Mouse (Mus musculus) cortical plate, adult 2 months (tissue): ENCODE measurements around the gene Prph.

Experiments used
- CTCF ChIP-seq: fragments of 200-500 bp; IDR thresholded peaks from 2 replicates; pipeline ENCODE4 v1.5.1; 2011; ENCODE audit warnings: mild to moderate bottlenecking, control low read depth, low read length; ENCODE audit not compliant: insufficient read depth; ENCODE audit errors: extremely low read depth
- POLR2A ChIP-seq: fragments of 200-500 bp; IDR thresholded peaks from 2 replicates; pipeline ENCODE4 v1.6.1; 2011; ENCODE audit warnings: mild to moderate bottlenecking, low read length, control low read depth; ENCODE audit not compliant: insufficient read depth; ENCODE audit errors: extremely low read depth

DNA sequence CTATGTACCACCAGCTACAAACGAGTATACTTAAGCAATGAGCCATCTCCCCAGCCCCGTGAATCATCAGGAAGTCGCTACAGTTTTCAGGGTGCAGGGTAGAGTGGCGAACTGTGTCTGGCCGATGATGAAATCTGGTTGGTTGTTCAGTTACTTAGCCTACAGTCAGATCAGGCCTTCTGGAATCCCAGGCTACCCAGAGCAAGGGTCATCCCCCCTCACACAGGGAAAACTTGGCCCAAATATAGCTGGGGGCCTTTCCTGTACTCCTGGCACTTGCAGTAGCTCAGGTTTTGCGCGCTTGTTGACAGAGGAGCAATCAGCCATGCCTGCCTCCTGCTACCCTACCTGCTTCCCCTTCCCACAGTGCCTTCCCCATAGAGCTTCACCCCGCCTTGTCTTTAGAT is 37.6 kb upstream of the Prph start:
- no peak for TF ChIP-seq CTCF
- TF ChIP-seq POLR2A, result no peak
